Mouse (Mus musculus) heart, embryonic 16.5 days (tissue): ENCODE measurements around the gene 2310011J03Rik. TPM values are rescaled to one million over a fixed set of nuclear protein-coding genes. Genes with fewer than 3 reads are reported as not detected.
A peak's percentile ranks its signal among the peaks of the same experiment; 100 is the strongest.

Source experiments
- ATAC-seq: fragments of 200-750 bp; cut with Nextera tagmentation; replicated peaks from 2 replicates; pipeline ENCODE4 v1.8.0; 2017; ENCODE audit warnings: moderate number of reproducible peaks; ENCODE audit not compliant: insufficient read depth, low FRiP score; ENCODE audit errors: extremely low read depth
- H3K27ac ChIP-seq: fragments of 300-500 bp; sonication (generic); 2 replicates; pipeline ENCODE4 v1.5.1; 2014; ENCODE audit warnings: mild to moderate bottlenecking, low read length, control low read depth, moderate library complexity
- H3K27me3 ChIP-seq: fragments of 300-500 bp; sonication (generic); 2 replicates; pipeline ENCODE4 v1.6.1; 2014; ENCODE audit warnings: low read length, mixed read lengths; ENCODE audit not compliant: control insufficient read depth, insufficient read depth
- H3K36me3 ChIP-seq: fragments of 300-500 bp; sonication (generic); 2 replicates; pipeline ENCODE4 v1.6.1; 2014; ENCODE audit not compliant: control insufficient read depth, insufficient read depth
- H3K4me1 ChIP-seq: fragments of 300-500 bp; sonication (generic); 2 replicates; pipeline ENCODE4 v1.6.1; 2014; ENCODE audit warnings: low read length, mixed read lengths; ENCODE audit not compliant: control insufficient read depth, insufficient read depth
- H3K4me2 ChIP-seq: fragments of 300-500 bp; sonication (generic); 2 replicates; pipeline ENCODE4 v1.6.1; 2014; ENCODE audit warnings: low read depth, mild to moderate bottlenecking, control low read depth, low read length
- H3K4me3 ChIP-seq: fragments of 300-500 bp; sonication (generic); 2 replicates; pipeline ENCODE4 v1.5.1; 2014; ENCODE audit warnings: mild to moderate bottlenecking, control low read depth, low read length
- H3K9ac ChIP-seq: fragments of 300-500 bp; sonication (generic); 2 replicates; pipeline ENCODE4 v1.6.1; 2014; ENCODE audit warnings: low read length, control low read depth
- H3K9me3 ChIP-seq: fragments of 300-500 bp; sonication (generic); replicated peaks from 2 replicates; pipeline ENCODE4 v1.6.1; 2016; ENCODE audit warnings: low read length; ENCODE audit not compliant: control insufficient read depth
- WGBS: fragments of 180-500 bp; shearing (Covaris S2); extraction: QIAGEN DNeasy Blood & Tissue Kit; methylation state at CpG from one replicate; pipeline ENCODE4 v1.1.7; 2014; 5-methylcytosine and 5-hydroxymethylcytosine counted together
- polyA plus RNA-seq: library from polyadenylated mRNA; unstranded; fragments of >200 nt; fragmentation: Nextera tagmentation; extraction: Ambion mirVana; gene quantifications from 2 replicates; pipeline ENCODE4 v1.2.1, GENCODE M21; 2015

Gene 2310011J03Rik
- polyA plus RNA-seq, 1 experiment from 2014 or later, result 33.5 TPM

- Histone ChIP-seq H3K27me3 (no peaks in the 10 kb centered on the region; the same call in 1 of the 2 replicates), H3K9ac (peak overlapping the region; percentile 78), H3K36me3 (no peaks in the 10 kb centered on the region), H3K4me3 (peak overlapping the region; percentile 71), H3K4me1 (peaks cover 25% of the 10 kb centered on the region), H3K4me2 (peak overlapping the region; percentile 98), H3K9me3 (no peaks in the 10 kb centered on the region), H3K27ac (no peak overlapping the region)
- ATAC-seq, result peak; percentile 29
- WGBS, result under 1% methylated on average over 44 of the region's 46 CpGs
These were observed 3.2 kb upstream of the 2310011J03Rik start for GRCm38 (mm10) chr10:80323261-80324119.

GRCm38 (mm10) chr10:80322811-80323211, 2.5 kb upstream of the 2310011J03Rik start:
- H3K27ac ChIP-seq, result no peak overlapping the region
- ATAC-seq, result no peak
- H3K4me1 ChIP-seq, result peaks cover 25% of the 10 kb centered on the region

GRCm38 (mm10) chr10:80321670-80322581, 1.6 kb upstream of the 2310011J03Rik start:
- ATAC-seq, result no peak
- Histone ChIP-seq H3K27me3 (peaks cover 7% of the 10 kb centered on the region), H3K4me3 (no peak overlapping the region), H3K4me2 (peak overlapping the region; percentile 98), H3K36me3 (no peaks in the 10 kb centered on the region), H3K9me3 (no peaks in the 10 kb centered on the region), H3K27ac (no peak overlapping the region), H3K9ac (no peak overlapping the region), H3K4me1 (peaks cover 29% of the 10 kb centered on the region)
- WGBS, result 88% methylated on average over 21 of the region's 21 CpGs

More at GRCm38 (mm10) chr10:80322811-80323211, 2.5 kb upstream of the 2310011J03Rik start:
- H3K9me3 ChIP-seq, result no peaks in the 10 kb centered on the region
- H3K4me2 ChIP-seq, result peak overlapping the region; percentile 98
- peaks cover 4% of the 10 kb centered on the region; the same call in 1 of the 2 replicates for H3K27me3 ChIP-seq
- peak overlapping the region; percentile 71 for H3K4me3 ChIP-seq
- 7% methylated on average over 28 of the region's 28 CpGs for WGBS
- H3K36me3 ChIP-seq, result no peaks in the 10 kb centered on the region
- H3K9ac ChIP-seq, result peak overlapping the region; percentile 78

- H3K4me2 ChIP-seq, result no peak overlapping the region
- no peaks in the 10 kb centered on the region for H3K36me3 ChIP-seq
- no peak for ATAC-seq
- H3K4me3 ChIP-seq, result no peak overlapping the region
- no peak overlapping the region for H3K27ac ChIP-seq
- WGBS, result 77% methylated on average over 6 of the region's 6 CpGs
- no peak overlapping the region for H3K9ac ChIP-seq
- H3K9me3 ChIP-seq, result no peaks in the 10 kb centered on the region
- peaks cover 37% of the 10 kb centered on the region for H3K4me1 ChIP-seq
- peaks cover 8% of the 10 kb centered on the region for H3K27me3 ChIP-seq
These were observed 805 bp upstream of the 2310011J03Rik start for GRCm38 (mm10) chr10:80321014-80321669.

DNA sequence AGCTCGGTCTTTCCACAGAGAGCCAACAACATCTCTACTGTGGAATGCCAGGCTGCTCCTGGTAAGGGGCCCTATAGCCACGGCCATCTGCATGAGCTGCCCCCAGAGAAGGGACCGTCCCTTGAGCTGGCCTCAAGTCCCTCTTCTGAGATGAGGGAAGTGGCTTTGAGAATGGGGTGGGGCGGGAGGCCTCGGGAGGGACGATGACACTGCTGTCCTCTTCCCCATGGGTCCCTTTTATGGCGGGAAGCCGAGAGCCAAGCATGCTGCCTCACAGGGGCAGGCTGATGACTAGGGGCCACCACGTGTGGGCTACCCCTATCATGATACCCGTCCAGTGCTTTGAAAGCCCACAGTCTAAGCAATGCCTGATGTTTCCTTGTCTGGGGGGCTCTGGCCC, 3.3 kb downstream of the 2310011J03Rik start:
- peaks cover 50% of the 10 kb centered on the region for H3K27me3 ChIP-seq

DNA sequence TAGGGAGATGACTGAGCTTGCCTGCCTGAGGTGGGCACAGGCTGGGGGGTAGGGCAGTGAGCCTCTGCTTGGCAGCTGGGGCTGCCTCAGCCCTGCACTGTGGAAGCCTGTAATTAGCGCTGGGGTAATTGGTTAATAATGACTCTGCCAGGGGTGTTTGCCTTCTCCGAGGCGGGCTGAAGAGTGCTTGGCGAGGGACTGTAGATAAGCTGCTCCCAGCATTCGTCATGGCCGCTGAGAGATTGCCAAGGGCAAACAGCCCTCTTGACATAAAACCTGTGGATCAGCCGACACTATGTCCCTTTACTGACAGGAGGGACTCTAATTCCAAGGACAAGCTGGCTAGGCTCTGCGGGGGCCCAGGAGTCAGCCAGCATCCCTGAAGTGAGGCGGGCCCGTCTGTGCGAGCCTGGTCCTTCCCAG, 4.0 kb downstream of the 2310011J03Rik start:
- peaks cover 56% of the 10 kb centered on the region for H3K27me3 ChIP-seq
- 11% methylated on average over 11 of the region's 11 CpGs for WGBS
- no peak for ATAC-seq
- peak overlapping the region; percentile 55 for H3K9ac ChIP-seq
- peak overlapping the region; percentile 35 for H3K27ac ChIP-seq
- no peaks in the 10 kb centered on the region for H3K9me3 ChIP-seq
- peak overlapping the region; percentile 34 for H3K4me2 ChIP-seq
- no peak overlapping the region; the same call in 1 of the 2 replicates for H3K4me3 ChIP-seq
- H3K4me1 ChIP-seq, result peaks cover 44% of the 10 kb centered on the region
- no peaks in the 10 kb centered on the region for H3K36me3 ChIP-seq

More for the DNA sequence above, 3.3 kb downstream of the 2310011J03Rik start:
- no peak overlapping the region; the same call in 1 of the 2 replicates for H3K4me2 ChIP-seq
- H3K9ac ChIP-seq, result peak overlapping the region; percentile 55
- H3K36me3 ChIP-seq, result no peaks in the 10 kb centered on the region
- H3K9me3 ChIP-seq, result no peaks in the 10 kb centered on the region
- WGBS, result 50% methylated on average over 10 of the region's 10 CpGs
- no peak overlapping the region for H3K4me3 ChIP-seq
- H3K27ac ChIP-seq, result no peak overlapping the region
- peaks cover 44% of the 10 kb centered on the region for H3K4me1 ChIP-seq
- no peak for ATAC-seq

- no peak overlapping the region for H3K27ac ChIP-seq
- H3K4me3 ChIP-seq, result no peak overlapping the region
- no peaks in the 10 kb centered on the region for H3K36me3 ChIP-seq
- H3K4me1 ChIP-seq, result peaks cover 41% of the 10 kb centered on the region
- ATAC-seq, result no peak
- 41% methylated on average over 27 of the region's 27 CpGs for WGBS
- H3K4me2 ChIP-seq, result no peak overlapping the region
- peaks cover 67% of the 10 kb centered on the region for H3K27me3 ChIP-seq
- H3K9ac ChIP-seq, result no peak overlapping the region; the same call in 1 of the 2 replicates
- H3K9me3 ChIP-seq, result no peaks in the 10 kb centered on the region
These were observed 5.0 kb downstream of the 2310011J03Rik start for GRCm38 (mm10) chr10:80315315-80315714.

DNA sequence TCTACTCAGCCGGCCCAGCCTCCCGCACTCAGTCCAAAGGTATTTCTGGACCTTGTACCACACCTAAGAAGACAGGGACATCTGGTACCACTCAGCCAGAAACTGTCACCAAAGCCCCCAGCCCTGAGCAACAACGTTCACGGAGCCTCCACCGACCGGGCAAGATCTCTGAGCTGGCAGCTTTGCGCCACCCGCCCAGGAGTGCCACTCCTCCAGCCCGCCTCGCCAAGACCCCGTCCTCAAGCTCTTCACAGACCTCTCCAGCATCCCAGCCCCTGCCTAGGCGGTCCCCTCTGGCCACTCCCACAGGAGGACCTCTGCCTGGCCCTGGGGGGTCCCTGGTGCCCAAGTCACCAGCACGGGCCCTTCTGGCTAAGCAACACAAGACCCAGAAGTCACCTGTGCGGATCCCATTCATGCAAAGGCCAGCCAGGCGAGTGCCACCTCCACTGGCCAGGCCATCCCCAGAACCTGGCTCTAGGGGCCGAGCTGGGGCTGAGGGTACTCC, 5.8 kb downstream of the 2310011J03Rik start:
- H3K27ac ChIP-seq, result no peak overlapping the region
- no peak overlapping the region for H3K4me3 ChIP-seq
- H3K4me2 ChIP-seq, result no peak overlapping the region
- H3K9me3 ChIP-seq, result no peaks in the 10 kb centered on the region
- 45% methylated on average over 16 of the region's 16 CpGs for WGBS
- H3K36me3 ChIP-seq, result no peaks in the 10 kb centered on the region
- ATAC-seq, result no peak
- H3K9ac ChIP-seq, result peak overlapping the region; percentile 24
- H3K4me1 ChIP-seq, result peaks cover 39% of the 10 kb centered on the region
- peaks cover 71% of the 10 kb centered on the region for H3K27me3 ChIP-seq
